17 mouse cellular contexts compared by ENCODE assay signal in the genomic region with DNA sequence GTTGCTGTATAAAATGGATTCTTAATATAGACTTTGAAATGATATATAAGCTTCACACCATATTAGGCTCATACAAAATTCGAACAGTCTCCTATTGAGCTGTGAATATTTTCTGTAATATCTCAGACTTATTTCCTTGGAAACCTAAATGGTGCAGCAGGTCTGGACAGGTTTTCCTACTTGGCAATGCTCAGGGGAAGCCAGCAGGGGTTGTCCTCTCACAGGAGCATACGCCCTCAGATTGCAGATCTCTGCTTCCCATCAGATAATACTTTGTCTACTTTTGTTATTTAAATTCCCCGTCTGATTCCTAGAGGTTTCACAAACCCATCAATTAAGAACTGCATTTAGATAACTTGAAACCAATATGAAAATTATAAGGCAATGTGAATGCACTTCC.
DNase-seq lines count a peak whose midpoint lies in the region; ATAC-seq lines count a peak whose summit lies in the region.
"Had no signal": no experiment of that assay in that cellular context is flagged by ENCODE, and none has a peak within 500 bp of the region (broad histone marks: within the 10 kb centered on the region; RNA-seq: fewer than 3 reads in every experiment).

No protein-coding gene starts in this region.

- ATAC-seq in cerebellum, adult (ENCODE audit: insufficient number of reproducible peaks, low FRiP score, low TSS enrichment): peak; percentile 52; the same call in 1 of the 2 replicates
- ATAC-seq: CD4-positive, CD25-positive, alpha-beta regulatory T cell, adult 4 months; forebrain, embryonic 15.5 days; intestine, embryonic 15.5 days had no signal

- intact Hi-C loops in left cerebral cortex, postnatal 4 days (cut with DNase I): no loop called here

- no peak for DNase-seq in cerebellum, postnatal 4 days (ENCODE audit: low spot score in 2 of 2)
- DNase-seq in left cerebral cortex, postnatal 4 days: peak; percentile 3
- DNase-seq in left cerebral cortex, adult 11 months (ENCODE audit: low spot score): no peak
- peak; percentile 12 for DNase-seq in cerebellum, adult 9-11 months
- DNase-seq in cerebellum, postnatal 36 days: peak; percentile 55 to 57
- no peak for DNase-seq in lung, postnatal 14 days
- no peak for DNase-seq in adrenal gland, postnatal 14 days
- DNase-seq: adrenal gland, adult 8-10 months; B cell, adult 2 months; heart, adult 18-20 months; heart, postnatal 10 days; heart, postnatal 4 days; kidney, adult 18-20 months had no signal

Comparison
In these comparisons a context has a peak if more than half of its experiments do, and no peak if none do; other contexts are left out.
1. DNase-seq: peak in left cerebral cortex, postnatal 4 days (single experiment), cerebellum, adult 9-11 months (single experiment) and cerebellum, postnatal 36 days (2 of 2); none in cerebellum, postnatal 4 days (0 of 2), left cerebral cortex, adult 11 months (single experiment), lung, postnatal 14 days (single experiment) and adrenal gland, postnatal 14 days (single experiment).